Mouse (Mus musculus): ENCODE measurements around the gene Mansc1. TPM values are rescaled to one million over a fixed set of nuclear protein-coding genes. Genes with fewer than 3 reads are reported as not detected.

The Mansc1 gene
- polyA plus RNA-seq, 1 experiment from 2014 or later: 0.77 TPM

- no peak for ATAC-seq
- 91% methylated on average over 9 of the region's 9 CpGs for WGBS
- no peak overlapping the region for H3K27ac ChIP-seq
- H3K4me2 ChIP-seq: no peak overlapping the region
- 0 out of 2 replicates have a peak, but pooled peaks cover 3% of the 10 kb centered on the region for H3K4me1 ChIP-seq
- H3K9me3 ChIP-seq (replicated peaks): no peaks in the 10 kb centered on the region
- H3K36me3 ChIP-seq (ENCODE audit: poor library complexity, severe bottlenecking): no peaks in the 10 kb centered on the region
- H3K9ac ChIP-seq: no peak overlapping the region
- H3K4me3 ChIP-seq: no peak overlapping the region
- H3K27me3 ChIP-seq: no peaks in the 10 kb centered on the region
These were observed 21.9 kb downstream of the Mansc1 start for GRCm38 (mm10) chr6:134610380-134610779.

GRCm38 (mm10) chr6:134606949-134607746, 25.1 kb downstream of the Mansc1 start:
- H3K9ac ChIP-seq: no peak overlapping the region
- no peak overlapping the region for H3K4me2 ChIP-seq
- H3K9me3 ChIP-seq (replicated peaks): no peaks in the 10 kb centered on the region
- WGBS: 54% methylated on average over 9 of the region's 9 CpGs
- no peaks in the 10 kb centered on the region for H3K27me3 ChIP-seq
- no peaks in the 10 kb centered on the region for H3K4me1 ChIP-seq
- H3K27ac ChIP-seq: no peak overlapping the region
- peak; percentile 68; the same call in 1 of the 2 replicates for ATAC-seq
- no peaks in the 10 kb centered on the region for H3K36me3 ChIP-seq (ENCODE audit: poor library complexity, severe bottlenecking)
- no peak overlapping the region for H3K4me3 ChIP-seq

GRCm38 (mm10) chr6:134606540-134606939, 25.7 kb downstream of the Mansc1 start:
- Histone ChIP-seq H3K4me2 (no peak overlapping the region), H3K27me3 (no peaks in the 10 kb centered on the region), H3K27ac (no peak overlapping the region), H3K4me1 (no peaks in the 10 kb centered on the region), H3K4me3 (no peak overlapping the region), H3K9me3 (replicated peaks) (no peaks in the 10 kb centered on the region), H3K36me3 (ENCODE audit: poor library complexity, severe bottlenecking) (no peaks in the 10 kb centered on the region), H3K9ac (no peak overlapping the region)
- WGBS: 65% methylated on average over 6 of the region's 6 CpGs
- no peak for ATAC-seq

GRCm38 (mm10) chr6:134605196-134605595, 27.1 kb downstream of the Mansc1 start:
- no peak overlapping the region for H3K4me2 ChIP-seq
- no peaks in the 10 kb centered on the region for H3K9me3 ChIP-seq (replicated peaks)
- no peak for ATAC-seq
- H3K27me3 ChIP-seq: no peaks in the 10 kb centered on the region
- no peak overlapping the region for H3K9ac ChIP-seq
- H3K27ac ChIP-seq: no peak overlapping the region
- no peaks in the 10 kb centered on the region for H3K36me3 ChIP-seq (ENCODE audit: poor library complexity, severe bottlenecking)
- no peak overlapping the region for H3K4me3 ChIP-seq
- no peaks in the 10 kb centered on the region for H3K4me1 ChIP-seq
- 96% methylated on average over 3 of the region's 3 CpGs for whole genome bisulfite sequencing

- H3K27me3 ChIP-seq: no peaks in the 10 kb centered on the region
- WGBS: 66% methylated on average over 10 of the region's 10 CpGs
- no peak for ATAC-seq
- no peak overlapping the region for H3K4me3 ChIP-seq
- H3K4me2 ChIP-seq: no peak overlapping the region
- H3K9me3 ChIP-seq (replicated peaks): no peaks in the 10 kb centered on the region
- no peak overlapping the region for H3K9ac ChIP-seq
- H3K36me3 ChIP-seq (ENCODE audit: poor library complexity, severe bottlenecking): no peaks in the 10 kb centered on the region
- H3K4me1 ChIP-seq: no peaks in the 10 kb centered on the region
- H3K27ac ChIP-seq: no peak overlapping the region
These were observed 29.8 kb downstream of the Mansc1 start for GRCm38 (mm10) chr6:134602371-134603003.

GRCm38 (mm10) chr6:134601766-134602165, 30.5 kb downstream of the Mansc1 start:
- no peaks in the 10 kb centered on the region for H3K9me3 ChIP-seq (replicated peaks)
- no peaks in the 10 kb centered on the region for H3K4me1 ChIP-seq
- no peak overlapping the region for H3K4me3 ChIP-seq
- no peak overlapping the region for H3K9ac ChIP-seq
- no peaks in the 10 kb centered on the region for H3K36me3 ChIP-seq (ENCODE audit: poor library complexity, severe bottlenecking)
- no peak for ATAC-seq
- 66% methylated on average over 3 of the region's 3 CpGs for WGBS
- H3K27me3 ChIP-seq: no peaks in the 10 kb centered on the region
- H3K27ac ChIP-seq: no peak overlapping the region
- H3K4me2 ChIP-seq: no peak overlapping the region

- H3K9ac ChIP-seq: no peak overlapping the region
- H3K4me1 ChIP-seq: no peaks in the 10 kb centered on the region
- no peak for ATAC-seq
- no peaks in the 10 kb centered on the region for H3K27me3 ChIP-seq
- no peaks in the 10 kb centered on the region for H3K36me3 ChIP-seq (ENCODE audit: poor library complexity, severe bottlenecking)
- H3K27ac ChIP-seq: no peak overlapping the region
- H3K4me2 ChIP-seq: no peak overlapping the region
- no peak overlapping the region for H3K4me3 ChIP-seq
- WGBS: 60% methylated on average over 7 of the region's 7 CpGs
- no peaks in the 10 kb centered on the region for H3K9me3 ChIP-seq (replicated peaks)
These were observed 31.2 kb downstream of the Mansc1 start for GRCm38 (mm10) chr6:134601130-134601529.

GRCm38 (mm10) chr6:134599239-134599638, 33.0 kb downstream of the Mansc1 start:
- Histone ChIP-seq H3K27ac (no peak overlapping the region), H3K36me3 (ENCODE audit: poor library complexity, severe bottlenecking) (no peaks in the 10 kb centered on the region), H3K9ac (no peak overlapping the region), H3K9me3 (replicated peaks) (no peaks in the 10 kb centered on the region), H3K4me2 (no peak overlapping the region), H3K27me3 (no peaks in the 10 kb centered on the region), H3K4me3 (no peak overlapping the region), H3K4me1 (no peaks in the 10 kb centered on the region)
- 67% methylated on average over 1 of the region's 1 CpGs for WGBS
- ATAC-seq: no peak

GRCm38 (mm10) chr6:134597651-134598229, 34.5 kb downstream of the Mansc1 start:
- H3K4me1 ChIP-seq: no peaks in the 10 kb centered on the region
- no peak for ATAC-seq
- no peaks in the 10 kb centered on the region for H3K36me3 ChIP-seq (ENCODE audit: poor library complexity, severe bottlenecking)

GRCm38 (mm10) chr6:134594569-134595442, 37.5 kb downstream of the Mansc1 start:
- no peak for ATAC-seq
- 90% methylated on average over 20 of the region's 21 CpGs for WGBS
- H3K27ac ChIP-seq: no peak overlapping the region
- no peaks in the 10 kb centered on the region for H3K9me3 ChIP-seq (replicated peaks)
- no peak overlapping the region for H3K9ac ChIP-seq
- no peaks in the 10 kb centered on the region for H3K27me3 ChIP-seq
- H3K4me1 ChIP-seq: no peaks in the 10 kb centered on the region
- no peak overlapping the region for H3K4me2 ChIP-seq
- no peak overlapping the region for H3K4me3 ChIP-seq
- H3K36me3 ChIP-seq (ENCODE audit: poor library complexity, severe bottlenecking): no peaks in the 10 kb centered on the region

More at GRCm38 (mm10) chr6:134597651-134598229, 34.5 kb downstream of the Mansc1 start:
- H3K9ac ChIP-seq: no peak overlapping the region
- H3K27me3 ChIP-seq: no peaks in the 10 kb centered on the region
- no peak overlapping the region for H3K4me2 ChIP-seq
- H3K9me3 ChIP-seq (replicated peaks): no peaks in the 10 kb centered on the region
- H3K4me3 ChIP-seq: no peak overlapping the region
- H3K27ac ChIP-seq: no peak overlapping the region
- 91% methylated on average over 6 of the region's 6 CpGs for WGBS

- Histone ChIP-seq H3K9ac (no peak overlapping the region), H3K4me2 (no peak overlapping the region), H3K9me3 (replicated peaks) (no peaks in the 10 kb centered on the region), H3K4me3 (no peak overlapping the region), H3K4me1 (no peaks in the 10 kb centered on the region), H3K27me3 (no peaks in the 10 kb centered on the region), H3K36me3 (ENCODE audit: poor library complexity, severe bottlenecking) (no peaks in the 10 kb centered on the region), H3K27ac (no peak overlapping the region)
- no peak for ATAC-seq
- 82% methylated on average over 2 of the region's 2 CpGs for WGBS
These were observed 40.7 kb downstream of the Mansc1 start for GRCm38 (mm10) chr6:134591614-134592013.

- no peak for ATAC-seq
- WGBS: 72% methylated on average over 5 of the region's 5 CpGs
These were observed 46.0 kb downstream of the Mansc1 start for GRCm38 (mm10) chr6:134586241-134586640.

More at GRCm38 (mm10) chr6:134586241-134586640, 46.0 kb downstream of the Mansc1 start:
- no peak overlapping the region for H3K4me3 ChIP-seq
- no peak overlapping the region for H3K27ac ChIP-seq
- no peaks in the 10 kb centered on the region for H3K36me3 ChIP-seq (ENCODE audit: poor library complexity, severe bottlenecking)
- H3K9me3 ChIP-seq (replicated peaks): no peaks in the 10 kb centered on the region
- no peaks in the 10 kb centered on the region for H3K27me3 ChIP-seq
- H3K4me2 ChIP-seq: no peak overlapping the region
- no peaks in the 10 kb centered on the region for H3K4me1 ChIP-seq
- no peak overlapping the region for H3K9ac ChIP-seq

Measured in forebrain, embryonic 13.5 days (tissue).